Mouse (Mus musculus) hindbrain, postnatal 0 days (tissue): ENCODE measurements around the gene Gm48551. TPM values are rescaled to one million over a fixed set of nuclear protein-coding genes. Genes with fewer than 3 reads are reported as not detected.

Experiments
- ATAC-seq: fragments of 200-750 bp; cut with Nextera tagmentation; 2 replicates; pipeline ENCODE4 v1.8.0; 2017; ENCODE audit warnings: mild to moderate bottlenecking, moderate TSS enrichment, moderate library complexity
- DNase-seq: peaks from one replicate; pipeline ENCODE4 v3.0.0-alpha.2; 2015; ENCODE audit warnings: low spot score
- H3K27ac ChIP-seq: fragments of 300-500 bp; sonication (generic); 2 replicates; pipeline ENCODE4 v1.5.1; 2014; ENCODE audit warnings: mild to moderate bottlenecking
- H3K27me3 ChIP-seq: fragments of 300-500 bp; sonication (generic); 2 replicates; pipeline ENCODE4 v1.6.1; 2014; ENCODE audit warnings: low read length, mixed read lengths; ENCODE audit not compliant: insufficient read depth
- H3K36me3 ChIP-seq: fragments of 300-500 bp; sonication (generic); 2 replicates; pipeline ENCODE4 v1.6.1; 2014; ENCODE audit warnings: low read length, mixed read lengths; ENCODE audit not compliant: insufficient read depth
- H3K4me1 ChIP-seq: fragments of 300-500 bp; sonication (generic); 2 replicates; pipeline ENCODE4 v1.6.1; 2014; ENCODE audit warnings: antibody characterized with exemption, low read length, mixed read lengths; ENCODE audit not compliant: insufficient read depth
- H3K4me2 ChIP-seq: fragments of 300-500 bp; sonication (generic); 2 replicates; pipeline ENCODE4 v1.6.1; 2014; ENCODE audit warnings: low read depth, mild to moderate bottlenecking, low read length, moderate library complexity, mixed read lengths
- H3K4me3 ChIP-seq: fragments of 300-500 bp; sonication (generic); 2 replicates; pipeline ENCODE4 v1.5.1; 2014; ENCODE audit warnings: low read length
- H3K9ac ChIP-seq: fragments of 300-500 bp; sonication (generic); replicated peaks from 2 replicates; pipeline ENCODE4 v1.6.1; 2014; ENCODE audit warnings: mild to moderate bottlenecking, low read length, moderate library complexity, mixed read lengths
- H3K9me3 ChIP-seq: fragments of 300-500 bp; sonication (generic); 2 replicates; pipeline ENCODE4 v1.6.1; 2016; ENCODE audit warnings: low read length, mixed read lengths
- CTCF ChIP-seq: IDR thresholded peaks from 2 replicates; pipeline ENCODE4 v1.5.1; 2016; ENCODE audit warnings: antibody characterized with exemption, control low read depth, low read depth
- WGBS: fragments of 180-500 bp; shearing (Covaris S2); extraction: QIAGEN DNeasy Blood & Tissue Kit; methylation state at CpG from one replicate; pipeline ENCODE4 v1.1.7; 2014; 5-methylcytosine and 5-hydroxymethylcytosine counted together
- polyA plus RNA-seq: library from polyadenylated mRNA; unstranded; fragments of >200 nt; fragmentation: Nextera tagmentation; extraction: Ambion mirVana; gene quantifications from 2 replicates; pipeline ENCODE4 v1.2.1, GENCODE M21; 2015
- total RNA-seq: library from RNA; depleted of rRNA; stranded (reverse); fragments of >200 nt; gene quantifications from 2 replicates; pipeline ENCODE4 v1.2.3, GENCODE M21; 2014

The Gm48551 gene
- total and polyA plus RNA-seq, 2 experiments from 2014 or later: 3.3 to 5.3 TPM

GRCm38 (mm10) chr10:81406504-81407440 lies 22.5 kb downstream of the Gm48551 start:
- Histone ChIP-seq H3K4me2 (peak overlapping the region; percentile 43), H3K9ac (no peak overlapping the region), H3K4me3 (no peak overlapping the region), H3K27me3 (no peaks in the 10 kb centered on the region), H3K36me3 (peaks cover 24% of the 10 kb centered on the region), H3K4me1 (peaks cover 32% of the 10 kb centered on the region), H3K9me3 (no peaks in the 10 kb centered on the region), H3K27ac (no peak overlapping the region)
- DNase-seq (no peak), ATAC-seq (no peak)
- 32% methylated on average over 24 of the region's 24 CpGs for WGBS
- TF ChIP-seq CTCF: no peak

GRCm38 (mm10) chr10:81407539-81408423 lies 23.5 kb downstream of the Gm48551 start:
- H3K4me3 ChIP-seq: no peak overlapping the region
- TF ChIP-seq CTCF: no peak
- WGBS: 26% methylated on average over 31 of the region's 31 CpGs
- ATAC-seq (peak; percentile 13; the same call in 1 of the 2 replicates), DNase-seq (peak; percentile 87)
- no peaks in the 10 kb centered on the region for H3K27me3 ChIP-seq
- no peak overlapping the region for H3K9ac ChIP-seq
- H3K4me2 ChIP-seq: peak overlapping the region; percentile 43
- peaks cover 27% of the 10 kb centered on the region for H3K4me1 ChIP-seq
- H3K27ac ChIP-seq: no peak overlapping the region; the same call in 1 of the 2 replicates
- peaks cover 24% of the 10 kb centered on the region for H3K36me3 ChIP-seq
- no peaks in the 10 kb centered on the region for H3K9me3 ChIP-seq

DNA sequence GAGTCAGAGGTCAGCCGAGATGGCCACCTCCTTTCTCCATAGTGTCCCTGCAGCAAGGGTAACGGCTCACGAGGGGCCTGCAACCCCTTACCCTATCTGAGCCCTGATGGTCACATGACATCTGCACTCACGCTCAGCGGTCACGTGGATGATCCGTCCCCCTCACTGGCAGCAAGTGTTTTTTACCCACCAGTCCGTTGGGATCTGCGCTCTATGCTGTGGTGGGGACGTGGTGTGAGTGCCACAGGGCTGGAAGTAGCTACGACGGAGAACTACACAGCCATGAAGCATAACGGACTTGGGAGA lies 24.1 kb downstream of the Gm48551 start:
- ATAC-seq (no peak), DNase-seq (no peak)
- WGBS: 55% methylated on average over 13 of the region's 13 CpGs
- Histone ChIP-seq H3K36me3 (peaks cover 24% of the 10 kb centered on the region), H3K4me2 (no peak overlapping the region), H3K4me1 (peaks cover 25% of the 10 kb centered on the region), H3K4me3 (no peak overlapping the region), H3K27me3 (no peaks in the 10 kb centered on the region), H3K9me3 (no peaks in the 10 kb centered on the region), H3K9ac (no peak overlapping the region), H3K27ac (no peak overlapping the region)
- TF ChIP-seq CTCF: no peak

GRCm38 (mm10) chr10:81408871-81409291 lies 24.6 kb downstream of the Gm48551 start:
- Histone ChIP-seq H3K9ac (no peak overlapping the region), H3K36me3 (peaks cover 21% of the 10 kb centered on the region), H3K27ac (peak overlapping the region; percentile 11; the same call in 1 of the 2 replicates), H3K4me1 (peaks cover 25% of the 10 kb centered on the region), H3K9me3 (no peaks in the 10 kb centered on the region), H3K4me3 (no peak overlapping the region), H3K27me3 (no peaks in the 10 kb centered on the region), H3K4me2 (no peak overlapping the region)
- DNase-seq (peak; percentile 74), ATAC-seq (no peak)
- WGBS: 35% methylated on average over 9 of the region's 9 CpGs
- peak; percentile 82 for TF ChIP-seq CTCF

DNA sequence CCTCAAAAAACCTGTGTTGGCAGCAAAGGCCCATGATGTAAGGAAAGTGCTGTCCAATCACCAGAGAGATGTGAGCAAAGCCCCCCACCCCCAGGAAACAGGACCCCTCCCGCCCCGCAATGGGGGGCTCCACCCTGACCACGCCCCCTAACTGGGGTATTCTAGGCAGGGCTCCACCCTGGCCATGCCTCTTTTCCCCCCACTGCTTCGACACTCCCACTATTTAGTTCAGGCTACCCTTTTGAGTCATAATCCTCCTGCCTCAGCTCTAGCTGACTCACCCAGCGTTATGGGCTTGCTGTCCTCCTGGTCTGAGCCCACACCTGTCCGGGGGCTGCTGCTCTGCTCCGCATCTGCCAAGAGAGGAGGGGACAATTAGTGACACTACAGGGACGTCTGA lies 25.1 kb downstream of the Gm48551 start:
- ATAC-seq (no peak), DNase-seq (no peak)
- Histone ChIP-seq H3K4me1 (peaks cover 25% of the 10 kb centered on the region), H3K27ac (peak overlapping the region; percentile 11; the same call in 1 of the 2 replicates), H3K27me3 (no peaks in the 10 kb centered on the region), H3K36me3 (peaks cover 17% of the 10 kb centered on the region), H3K9ac (no peak overlapping the region), H3K4me3 (no peak overlapping the region), H3K4me2 (no peak overlapping the region), H3K9me3 (no peaks in the 10 kb centered on the region)
- WGBS: 31% methylated on average over 8 of the region's 8 CpGs
- TF ChIP-seq CTCF: no peak

DNA sequence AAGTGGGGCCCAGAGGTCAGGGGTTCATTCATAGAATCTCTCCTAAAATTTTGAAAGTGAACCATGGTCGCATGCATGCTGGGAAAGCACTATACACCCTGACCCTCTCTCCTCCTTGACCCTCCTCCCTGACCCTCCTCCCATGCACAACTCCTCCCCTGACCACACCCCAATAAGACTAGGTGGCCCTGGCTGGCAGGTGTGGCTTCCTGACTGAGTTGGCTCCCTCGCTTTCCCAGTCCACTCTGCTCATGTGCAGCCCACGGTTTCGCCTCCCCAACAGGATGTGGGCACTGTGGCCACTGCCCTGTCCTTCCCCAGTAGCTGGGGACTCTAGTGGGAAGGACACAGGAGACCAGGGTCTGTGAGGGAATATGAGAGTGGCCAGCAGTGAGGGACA lies 26.1 kb downstream of the Gm48551 start:
- Histone ChIP-seq H3K27me3 (no peaks in the 10 kb centered on the region), H3K4me3 (no peak overlapping the region), H3K9ac (no peak overlapping the region), H3K4me2 (no peak overlapping the region), H3K36me3 (peaks cover 10% of the 10 kb centered on the region), H3K4me1 (peaks cover 25% of the 10 kb centered on the region), H3K9me3 (no peaks in the 10 kb centered on the region), H3K27ac (0 out of 2 replicates have a peak overlapping the region, but pooled peaks have one; percentile 71)
- 74% methylated on average over 4 of the region's 4 CpGs for WGBS
- no peak for ATAC-seq
- no peak for DNase-seq
- no peak for TF ChIP-seq CTCF
